ENCODE assay signal across 8 mouse cellular contexts in the genomic region with DNA sequence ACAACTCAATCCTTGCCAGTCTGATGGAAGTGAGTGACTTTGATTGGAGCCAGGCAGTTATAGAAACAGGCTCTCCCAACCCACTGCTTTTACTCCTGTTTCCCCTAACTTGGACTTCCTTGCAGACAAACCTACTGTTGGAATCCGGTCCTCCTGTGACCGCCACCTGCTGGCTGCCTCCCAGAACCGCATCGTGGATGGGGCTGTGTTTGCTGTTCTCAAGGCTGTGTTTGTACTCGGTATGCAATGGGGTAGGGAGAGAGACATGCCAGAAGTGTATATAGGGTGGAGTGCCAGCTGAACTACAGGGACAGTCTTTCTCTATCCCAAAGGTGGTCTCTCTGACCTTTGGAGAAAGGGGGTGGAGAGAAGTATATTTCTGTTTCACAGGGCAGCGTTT. TPM values are rescaled to one million over a fixed set of nuclear protein-coding genes. Genes with fewer than 3 reads are reported as not detected.
DNase-seq lines count a peak whose midpoint lies in the region; ATAC-seq and TF ChIP-seq lines count a peak whose summit lies in the region.

No protein-coding gene starts in this region.

- no peak for TF ChIP-seq EP300 in liver, embryonic 14.5 days (IDR thresholded peaks at IDR 0.05; ENCODE audit: low read depth)

- H3K9ac ChIP-seq in liver, embryonic 14.5 days (replicated peaks), result no peak overlapping the region
- no peak overlapping the region for H3K9ac ChIP-seq in neural tube, embryonic 11.5 days (ENCODE audit: low read length)

- peaks cover 75% of the 10 kb centered on the region for H3K36me3 ChIP-seq in liver, embryonic 14.5 days (replicated peaks; ENCODE audit: control insufficient read depth, insufficient read depth, low read depth)
- H3K36me3 ChIP-seq in neural tube, embryonic 11.5 days (ENCODE audit: control insufficient read depth, insufficient read depth, low read length), result peaks cover 4% of the 10 kb centered on the region

- peak; percentile 17 to 42 for DNase-seq in urinary bladder, adult 18-20 months (ENCODE audit: low spot score in 2 of 2)
- DNase-seq in urinary bladder, adult 2 months (ENCODE audit: low spot score), result no peak
- DNase-seq in adrenal gland, adult 2 months, result peak; percentile 63
- peak in 2 of 3 experiments; percentile 31 to 44 for DNase-seq in liver, embryonic 14.5 days (ENCODE audit: low read depth in 3 of 3, low spot score in 3 of 3)
- peak; percentile 62 for DNase-seq in neural tube, embryonic 11.5 days (ENCODE audit: low spot score)
- DNase-seq in urinary bladder, postnatal 36 days (ENCODE audit: low spot score in 2 of 2), result peak; percentile 7 to 42

- no peak overlapping the region for H3K27ac ChIP-seq in embryonic fibroblast, embryonic 13.5 days (ENCODE audit: insufficient read depth, low read length)
- 0 out of 2 replicates have a peak overlapping the region, but pooled peaks have one; percentile 18 for H3K27ac ChIP-seq in liver, embryonic 14.5 days
- H3K27ac ChIP-seq in neural tube, embryonic 11.5 days (ENCODE audit: low read depth, low read length), result no peak overlapping the region

- peak; percentile 69 for ATAC-seq in inflammation-experienced regulatory T-cells, adult 6 months
- no peak for ATAC-seq in liver, embryonic 14.5 days (ENCODE audit: insufficient read depth)
- no peak for ATAC-seq in neural tube, embryonic 11.5 days (ENCODE audit: insufficient read depth, low FRiP score, low TSS enrichment)

- no peaks in the 10 kb centered on the region for H3K9me3 ChIP-seq in liver, embryonic 14.5 days (ENCODE audit: control insufficient read depth, low read length)
- H3K9me3 ChIP-seq in neural tube, embryonic 11.5 days (ENCODE audit: control insufficient read depth, low read length), result no peaks in the 10 kb centered on the region

- no peaks in the 10 kb centered on the region for H3K27me3 ChIP-seq in liver, embryonic 14.5 days (ENCODE audit: control insufficient read depth, insufficient read depth, low read length)
- no peaks in the 10 kb centered on the region for H3K27me3 ChIP-seq in neural tube, embryonic 11.5 days (ENCODE audit: control insufficient read depth, insufficient read depth, low read length)

- H3K4me3 ChIP-seq in embryonic fibroblast, embryonic 13.5 days (ENCODE audit: insufficient read depth, low read length), result no peak overlapping the region
- H3K4me3 ChIP-seq in liver, embryonic 14.5 days (ENCODE audit: insufficient read depth in 1 of 2, low read depth in 2 of 2, low read length in 2 of 2), result no peak overlapping the region
- no peak overlapping the region for H3K4me3 ChIP-seq in neural tube, embryonic 11.5 days (ENCODE audit: low read depth, low read length)

- no peak for TF ChIP-seq POLR2A in embryonic fibroblast, embryonic 13.5 days (IDR thresholded peaks at IDR 0.05; ENCODE audit: low read depth, low read length)

- peak; percentile 73; the same call in 1 of the 2 replicates for TF ChIP-seq CTCF in embryonic fibroblast, embryonic 13.5 days (IDR thresholded peaks at IDR 0.05; ENCODE audit: borderline replicate concordance, insufficient read depth, low read length)
- TF ChIP-seq CTCF in liver, embryonic 14.5 days (IDR thresholded peaks at IDR 0.05; ENCODE audit: low read depth), result peak; percentile 95

- 26% methylated on average over 6 of the region's 6 CpGs for WGBS in liver, embryonic 14.5 days (ENCODE audit: insufficient replicate concordance)
- WGBS in neural tube, embryonic 11.5 days, result 38% methylated on average over 6 of the region's 6 CpGs

- no peaks in the 10 kb centered on the region for H3K4me1 ChIP-seq in embryonic fibroblast, embryonic 13.5 days (ENCODE audit: control insufficient read depth, insufficient read depth, low read length)
- peaks cover 33 to 44% of the 10 kb centered on the region in 2 experiments for H3K4me1 ChIP-seq in liver, embryonic 14.5 days (replicated peaks; ENCODE audit: control insufficient read depth in 2 of 2, insufficient read depth in 2 of 2, low read length in 1 of 2)
- H3K4me1 ChIP-seq in neural tube, embryonic 11.5 days (ENCODE audit: control insufficient read depth, insufficient read depth, low read length), result no peaks in the 10 kb centered on the region

- H3K4me2 ChIP-seq in liver, embryonic 14.5 days (ENCODE audit: low read depth), result no peak overlapping the region
- H3K4me2 ChIP-seq in neural tube, embryonic 11.5 days (ENCODE audit: low read depth), result no peak overlapping the region

RNA-seq across cellular contexts. Expression of gene Med12, which starts 11.7 kb away (rescaled TPM):
- polyA plus RNA-seq in urinary bladder, adult 2 months (2012; rRNA removed), result 39.9 and 53.7 TPM in 2 replicates
- total RNA-seq in adrenal gland, adult 2 months (2021), result 10 to 100 TPM; 30.2 to 36.4 TPM
- 132 and 157 TPM in 2 replicates for polyA plus RNA-seq in adrenal gland, adult 2 months (2012; rRNA removed)
- 45.8 and 47.9 TPM in 2 replicates for polyA plus RNA-seq in embryonic fibroblast, embryonic 13.5 days (2011; ENCODE audit: insufficient read length, low read depth, missing spikeins)
- polyA plus RNA-seq in inflammation-experienced regulatory T-cells, adult 6 months (2017; shearing (Covaris generic)), result 10 to 100 TPM; 55.5 to 98.4 (median 75.3) TPM
- 34.3 and 37.8 TPM in 2 replicates for polyA plus RNA-seq in liver, embryonic 14.5 days (2012; rRNA removed)
- polyA plus RNA-seq in liver, embryonic 14.5 days (2014; fragmentation: Nextera tagmentation; extraction: Ambion mirVana), result 21.9 and 27.5 TPM in 2 replicates
- polyA plus RNA-seq in neural tube, embryonic 11.5 days (2014; fragmentation: Nextera tagmentation; extraction: Ambion mirVana), result 37.1 and 41.2 TPM in 2 replicates

RNA-seq across cellular contexts. Expression of gene Nlgn3, which starts 13.4 kb away (rescaled TPM):
- polyA plus RNA-seq in urinary bladder, adult 2 months (2012; rRNA removed), result 1.9 and 2.2 TPM in 2 replicates
- total RNA-seq in adrenal gland, adult 2 months (2021), result 10 to 100 TPM in 1 of 2 experiments, 1 to 10 TPM in 1; 5.2 to 28.2 TPM
- polyA plus RNA-seq in adrenal gland, adult 2 months (2012; rRNA removed), result 2.8 and 3.9 TPM in 2 replicates
- polyA plus RNA-seq in embryonic fibroblast, embryonic 13.5 days (2011; ENCODE audit: insufficient read length, low read depth, missing spikeins), result 0.47 and 0.91 TPM in 2 replicates
- under 1 TPM in 2 of 3 experiments, not detected in 1; 0.15 to 0.23 TPM for polyA plus RNA-seq in inflammation-experienced regulatory T-cells, adult 6 months (2017; shearing (Covaris generic))
- 0.03 and 0.06 TPM in 2 replicates for polyA plus RNA-seq in liver, embryonic 14.5 days (2012; rRNA removed)
- 0.05 and 0.08 TPM in 2 replicates for polyA plus RNA-seq in liver, embryonic 14.5 days (2014; fragmentation: Nextera tagmentation; extraction: Ambion mirVana)
- 24.0 and 25.1 TPM in 2 replicates for polyA plus RNA-seq in neural tube, embryonic 11.5 days (2014; fragmentation: Nextera tagmentation; extraction: Ambion mirVana)

RNA-seq across cellular contexts. Expression of gene Gm20489, which starts 16.7 kb away (rescaled TPM):
- polyA plus RNA-seq in urinary bladder, adult 2 months (2012; rRNA removed), result not detected in 2 replicates
- not detected for total RNA-seq in adrenal gland, adult 2 months (2021)
- not detected in 2 replicates for polyA plus RNA-seq in adrenal gland, adult 2 months (2012; rRNA removed)
- polyA plus RNA-seq in embryonic fibroblast, embryonic 13.5 days (2011; ENCODE audit: insufficient read length, low read depth, missing spikeins), result not detected in 2 replicates
- 1 to 10 TPM in 1 of 3 experiments, not detected in 2; 1.3 TPM for polyA plus RNA-seq in inflammation-experienced regulatory T-cells, adult 6 months (2017; shearing (Covaris generic))
- polyA plus RNA-seq in liver, embryonic 14.5 days (2012; rRNA removed), result not detected in 2 replicates
- not detected in 2 replicates for polyA plus RNA-seq in liver, embryonic 14.5 days (2014; fragmentation: Nextera tagmentation; extraction: Ambion mirVana)
- not detected in 2 replicates for polyA plus RNA-seq in neural tube, embryonic 11.5 days (2014; fragmentation: Nextera tagmentation; extraction: Ambion mirVana)

RNA-seq across cellular contexts. Expression of gene Il2rg, which starts 17.5 kb away (rescaled TPM):
- 13.0 and 13.3 TPM in 2 replicates for polyA plus RNA-seq in urinary bladder, adult 2 months (2012; rRNA removed)
- 1 to 10 TPM; 5.9 to 8.4 TPM for total RNA-seq in adrenal gland, adult 2 months (2021)
- 3.7 TPM in 2 replicates for polyA plus RNA-seq in adrenal gland, adult 2 months (2012; rRNA removed)
- 4.6 and 4.8 TPM in 2 replicates for polyA plus RNA-seq in embryonic fibroblast, embryonic 13.5 days (2011; ENCODE audit: insufficient read length, low read depth, missing spikeins)
- polyA plus RNA-seq in inflammation-experienced regulatory T-cells, adult 6 months (2017; shearing (Covaris generic)), result 1,000 to 10,000 TPM; 1,580 to 1,755 (median 1,720) TPM
- polyA plus RNA-seq in liver, embryonic 14.5 days (2012; rRNA removed), result 5.5 and 6.4 TPM in 2 replicates
- polyA plus RNA-seq in liver, embryonic 14.5 days (2014; fragmentation: Nextera tagmentation; extraction: Ambion mirVana), result 7.8 and 8.3 TPM in 2 replicates
- polyA plus RNA-seq in neural tube, embryonic 11.5 days (2014; fragmentation: Nextera tagmentation; extraction: Ambion mirVana), result 4.2 and 4.4 TPM in 2 replicates

RNA-seq across cellular contexts. Expression of gene Gm614, which starts 21.7 kb away (rescaled TPM):
- 0.13 and 0.47 TPM in 2 replicates for polyA plus RNA-seq in urinary bladder, adult 2 months (2012; rRNA removed)
- total RNA-seq in adrenal gland, adult 2 months (2021), result not detected
- polyA plus RNA-seq in adrenal gland, adult 2 months (2012; rRNA removed), result not detected in 2 replicates
- polyA plus RNA-seq in embryonic fibroblast, embryonic 13.5 days (2011; ENCODE audit: insufficient read length, low read depth, missing spikeins), result not detected in 2 replicates
- polyA plus RNA-seq in inflammation-experienced regulatory T-cells, adult 6 months (2017; shearing (Covaris generic)), result 1 to 10 TPM in 2 of 3 experiments, not detected in 1; 2.1 to 2.6 TPM
- 0.06 TPM in 1 of 2 replicates, not detected in the other for polyA plus RNA-seq in liver, embryonic 14.5 days (2012; rRNA removed)
- polyA plus RNA-seq in liver, embryonic 14.5 days (2014; fragmentation: Nextera tagmentation; extraction: Ambion mirVana), result not detected in 2 replicates
- polyA plus RNA-seq in neural tube, embryonic 11.5 days (2014; fragmentation: Nextera tagmentation; extraction: Ambion mirVana), result not detected in 2 replicates
